Mouse (Mus musculus): Measurements from ENCODE around the gene Sfmbt1. TPM values are rescaled to one million over a fixed set of nuclear protein-coding genes. Genes with fewer than 3 reads are reported as not detected.

Sfmbt1 gene
- polyA plus RNA-seq, 1 experiment from 2014 or later: 27.1 TPM

GRCm38 (mm10) chr14:30721850-30722249, 7.2 kb downstream of the Sfmbt1 start:
- Histone ChIP-seq H3K27me3 (ENCODE audit: control insufficient read depth, insufficient read depth, low read length) (no peaks in the 10 kb centered on the region), H3K27ac (ENCODE audit: low read depth, low read length) (no peak overlapping the region), H3K4me3 (ENCODE audit: low read depth, low read length) (no peak overlapping the region), H3K36me3 (ENCODE audit: control insufficient read depth, insufficient read depth, low read length) (no peaks in the 10 kb centered on the region), H3K4me2 (ENCODE audit: low read depth, low read length, severe bottlenecking) (no peak overlapping the region), H3K9me3 (ENCODE audit: control insufficient read depth, low read length) (no peaks in the 10 kb centered on the region), H3K9ac (ENCODE audit: low read length) (no peak overlapping the region), H3K4me1 (replicated peaks; ENCODE audit: control insufficient read depth, insufficient read depth, low read length) (0 out of 2 replicates have a peak, but pooled peaks cover 2% of the 10 kb centered on the region)
- 93% methylated on average over 1 of the region's 1 CpGs for WGBS
- DNase-seq (ENCODE audit: low spot score) (no peak), ATAC-seq (replicated peaks; ENCODE audit: low FRiP score) (no peak)

- ATAC-seq (replicated peaks; ENCODE audit: low FRiP score) (no peak), DNase-seq (ENCODE audit: low spot score) (no peak)
- no peak overlapping the region for H3K27ac ChIP-seq (ENCODE audit: low read depth, low read length)
- 87% methylated on average over 5 of the region's 5 CpGs for WGBS
- no peak overlapping the region for H3K4me2 ChIP-seq (ENCODE audit: low read depth, low read length, severe bottlenecking)
- no peak overlapping the region for H3K4me3 ChIP-seq (ENCODE audit: low read depth, low read length)
- H3K4me1 ChIP-seq (replicated peaks; ENCODE audit: control insufficient read depth, insufficient read depth, low read length): no peaks in the 10 kb centered on the region
- no peaks in the 10 kb centered on the region for H3K9me3 ChIP-seq (ENCODE audit: control insufficient read depth, low read length)
- H3K27me3 ChIP-seq (ENCODE audit: control insufficient read depth, insufficient read depth, low read length): no peaks in the 10 kb centered on the region
- H3K9ac ChIP-seq (ENCODE audit: low read length): no peak overlapping the region
- H3K36me3 ChIP-seq (ENCODE audit: control insufficient read depth, insufficient read depth, low read length): no peaks in the 10 kb centered on the region
Observed at GRCm38 (mm10) chr14:30722406-30722805, 7.8 kb downstream of the Sfmbt1 start.

- Histone ChIP-seq H3K4me2 (ENCODE audit: low read depth, low read length, severe bottlenecking) (no peak overlapping the region), H3K9me3 (ENCODE audit: control insufficient read depth, low read length) (no peaks in the 10 kb centered on the region), H3K9ac (ENCODE audit: low read length) (no peak overlapping the region), H3K4me3 (ENCODE audit: low read depth, low read length) (no peak overlapping the region), H3K36me3 (ENCODE audit: control insufficient read depth, insufficient read depth, low read length) (no peaks in the 10 kb centered on the region), H3K4me1 (replicated peaks; ENCODE audit: control insufficient read depth, insufficient read depth, low read length) (no peaks in the 10 kb centered on the region), H3K27ac (ENCODE audit: low read depth, low read length) (no peak overlapping the region), H3K27me3 (ENCODE audit: control insufficient read depth, insufficient read depth, low read length) (no peaks in the 10 kb centered on the region)
- DNase-seq (ENCODE audit: low spot score): no peak
- no peak for ATAC-seq (replicated peaks; ENCODE audit: low FRiP score)
- WGBS: 91% methylated on average over 3 of the region's 3 CpGs
Observed at GRCm38 (mm10) chr14:30731896-30732295, 17.2 kb downstream of the Sfmbt1 start.

- 92% methylated on average over 5 of the region's 5 CpGs for WGBS
- H3K36me3 ChIP-seq (ENCODE audit: control insufficient read depth, insufficient read depth, low read length): no peaks in the 10 kb centered on the region
- no peak for ATAC-seq (replicated peaks; ENCODE audit: low FRiP score)
- H3K4me2 ChIP-seq (ENCODE audit: low read depth, low read length, severe bottlenecking): no peak overlapping the region
- no peak overlapping the region for H3K4me3 ChIP-seq (ENCODE audit: low read depth, low read length)
- H3K9me3 ChIP-seq (ENCODE audit: control insufficient read depth, low read length): no peaks in the 10 kb centered on the region
- no peaks in the 10 kb centered on the region for H3K4me1 ChIP-seq (replicated peaks; ENCODE audit: control insufficient read depth, insufficient read depth, low read length)
- H3K27me3 ChIP-seq (ENCODE audit: control insufficient read depth, insufficient read depth, low read length): no peaks in the 10 kb centered on the region
- no peak overlapping the region for H3K9ac ChIP-seq (ENCODE audit: low read length)
- DNase-seq (ENCODE audit: low spot score): no peak
- H3K27ac ChIP-seq (ENCODE audit: low read depth, low read length): no peak overlapping the region
Observed at GRCm38 (mm10) chr14:30734665-30735064, 20.0 kb downstream of the Sfmbt1 start.

GRCm38 (mm10) chr14:30735810-30736209, 21.2 kb downstream of the Sfmbt1 start:
- H3K4me2 ChIP-seq (ENCODE audit: low read depth, low read length, severe bottlenecking): no peak overlapping the region
- 83% methylated on average over 3 of the region's 3 CpGs for WGBS
- no peaks in the 10 kb centered on the region for H3K4me1 ChIP-seq (replicated peaks; ENCODE audit: control insufficient read depth, insufficient read depth, low read length)
- no peak overlapping the region for H3K27ac ChIP-seq (ENCODE audit: low read depth, low read length)
- DNase-seq (ENCODE audit: low spot score) (no peak), ATAC-seq (replicated peaks; ENCODE audit: low FRiP score) (no peak)
- no peak overlapping the region for H3K9ac ChIP-seq (ENCODE audit: low read length)
- no peaks in the 10 kb centered on the region for H3K36me3 ChIP-seq (ENCODE audit: control insufficient read depth, insufficient read depth, low read length)
- H3K27me3 ChIP-seq (ENCODE audit: control insufficient read depth, insufficient read depth, low read length): no peaks in the 10 kb centered on the region
- H3K4me3 ChIP-seq (ENCODE audit: low read depth, low read length): no peak overlapping the region
- H3K9me3 ChIP-seq (ENCODE audit: control insufficient read depth, low read length): no peaks in the 10 kb centered on the region

GRCm38 (mm10) chr14:30736413-30736812, 21.8 kb downstream of the Sfmbt1 start:
- H3K4me2 ChIP-seq (ENCODE audit: low read depth, low read length, severe bottlenecking): no peak overlapping the region
- H3K27ac ChIP-seq (ENCODE audit: low read depth, low read length): no peak overlapping the region
- DNase-seq (ENCODE audit: low spot score): no peak
- H3K9me3 ChIP-seq (ENCODE audit: control insufficient read depth, low read length): no peaks in the 10 kb centered on the region
- ATAC-seq (replicated peaks; ENCODE audit: low FRiP score): no peak
- no peaks in the 10 kb centered on the region for H3K27me3 ChIP-seq (ENCODE audit: control insufficient read depth, insufficient read depth, low read length)
- no peaks in the 10 kb centered on the region for H3K4me1 ChIP-seq (replicated peaks; ENCODE audit: control insufficient read depth, insufficient read depth, low read length)
- H3K36me3 ChIP-seq (ENCODE audit: control insufficient read depth, insufficient read depth, low read length): no peaks in the 10 kb centered on the region
- 98% methylated on average over 1 of the region's 1 CpGs for WGBS
- H3K9ac ChIP-seq (ENCODE audit: low read length): no peak overlapping the region
- no peak overlapping the region for H3K4me3 ChIP-seq (ENCODE audit: low read depth, low read length)

- no peak for DNase-seq (ENCODE audit: low spot score)
- Histone ChIP-seq H3K4me1 (replicated peaks; ENCODE audit: control insufficient read depth, insufficient read depth, low read length) (no peaks in the 10 kb centered on the region), H3K36me3 (ENCODE audit: control insufficient read depth, insufficient read depth, low read length) (no peaks in the 10 kb centered on the region), H3K9ac (ENCODE audit: low read length) (no peak overlapping the region), H3K27me3 (ENCODE audit: control insufficient read depth, insufficient read depth, low read length) (no peaks in the 10 kb centered on the region), H3K9me3 (ENCODE audit: control insufficient read depth, low read length) (no peaks in the 10 kb centered on the region), H3K27ac (ENCODE audit: low read depth, low read length) (no peak overlapping the region), H3K4me2 (ENCODE audit: low read depth, low read length, severe bottlenecking) (no peak overlapping the region), H3K4me3 (ENCODE audit: low read depth, low read length) (no peak overlapping the region)
- ATAC-seq (replicated peaks; ENCODE audit: low FRiP score): no peak
- WGBS: 87% methylated on average over 3 of the region's 3 CpGs
Observed at GRCm38 (mm10) chr14:30743891-30744290, 29.2 kb downstream of the Sfmbt1 start.

GRCm38 (mm10) chr14:30746160-30746559, 31.5 kb downstream of the Sfmbt1 start:
- Histone ChIP-seq H3K4me1 (replicated peaks; ENCODE audit: control insufficient read depth, insufficient read depth, low read length) (no peaks in the 10 kb centered on the region), H3K4me3 (ENCODE audit: low read depth, low read length) (no peak overlapping the region), H3K9ac (ENCODE audit: low read length) (no peak overlapping the region), H3K4me2 (ENCODE audit: low read depth, low read length, severe bottlenecking) (no peak overlapping the region), H3K27me3 (ENCODE audit: control insufficient read depth, insufficient read depth, low read length) (no peaks in the 10 kb centered on the region), H3K9me3 (ENCODE audit: control insufficient read depth, low read length) (no peaks in the 10 kb centered on the region), H3K36me3 (ENCODE audit: control insufficient read depth, insufficient read depth, low read length) (no peaks in the 10 kb centered on the region), H3K27ac (ENCODE audit: low read depth, low read length) (no peak overlapping the region)
- ATAC-seq (replicated peaks; ENCODE audit: low FRiP score) (no peak), DNase-seq (ENCODE audit: low spot score) (no peak)
- 92% methylated on average over 1 of the region's 1 CpGs for WGBS

GRCm38 (mm10) chr14:30757239-30757638, 42.6 kb downstream of the Sfmbt1 start:
- Histone ChIP-seq H3K27me3 (ENCODE audit: control insufficient read depth, insufficient read depth, low read length) (no peaks in the 10 kb centered on the region), H3K27ac (ENCODE audit: low read depth, low read length) (no peak overlapping the region), H3K9ac (ENCODE audit: low read length) (no peak overlapping the region), H3K4me1 (replicated peaks; ENCODE audit: control insufficient read depth, insufficient read depth, low read length) (no peaks in the 10 kb centered on the region), H3K9me3 (ENCODE audit: control insufficient read depth, low read length) (no peaks in the 10 kb centered on the region), H3K36me3 (ENCODE audit: control insufficient read depth, insufficient read depth, low read length) (no peaks in the 10 kb centered on the region), H3K4me3 (ENCODE audit: low read depth, low read length) (no peak overlapping the region), H3K4me2 (ENCODE audit: low read depth, low read length, severe bottlenecking) (no peak overlapping the region)
- DNase-seq (ENCODE audit: low spot score) (no peak), ATAC-seq (replicated peaks; ENCODE audit: low FRiP score) (no peak)
- WGBS: 89% methylated on average over 3 of the region's 3 CpGs

Data from forebrain, embryonic 11.5 days (tissue).